Mouse (Mus musculus): Measurements from ENCODE around the gene Rab31. TPM values are rescaled to one million over a fixed set of nuclear protein-coding genes. Genes with fewer than 3 reads are reported as not detected.

The Rab31 gene
- polyA plus RNA-seq, 1 experiment from 2014 or later: 4.5 TPM

DNA sequence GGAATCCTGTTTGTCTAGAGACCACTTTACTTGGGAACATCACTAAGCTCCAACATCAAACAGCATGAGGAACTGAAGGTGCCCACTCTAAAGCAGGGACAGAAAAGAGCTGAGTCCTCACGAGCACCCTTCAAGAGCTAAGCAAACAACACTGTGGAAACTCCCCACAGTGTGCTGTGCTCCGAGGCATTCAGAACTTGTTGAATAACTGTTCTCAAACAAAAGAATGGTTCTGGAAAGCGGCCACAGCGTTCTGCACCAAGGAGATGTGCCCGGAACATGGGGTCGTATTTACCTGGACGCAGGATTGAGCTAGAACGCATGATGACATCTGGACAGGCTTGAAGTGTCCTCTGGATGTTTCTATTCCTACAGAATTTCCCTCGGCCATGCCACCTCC, 114.6 kb downstream of the Rab31 start:
- H3K9me3 ChIP-seq (replicated peaks): no peaks in the 10 kb centered on the region
- ATAC-seq (ENCODE audit: low read depth) (no peak), DNase-seq (no peak)
- H3K4me1 ChIP-seq (replicated peaks): peaks cover 19% of the 10 kb centered on the region
- no peak overlapping the region for H3K4me2 ChIP-seq
- 80% methylated on average over 9 of the region's 9 CpGs for WGBS (ENCODE audit: insufficient replicate concordance)
- H3K9ac ChIP-seq: no peak overlapping the region
- no peak overlapping the region for H3K4me3 ChIP-seq (replicated peaks)
- no peaks in the 10 kb centered on the region for H3K36me3 ChIP-seq
- H3K27me3 ChIP-seq: no peaks in the 10 kb centered on the region
- no peak overlapping the region for H3K27ac ChIP-seq

DNA sequence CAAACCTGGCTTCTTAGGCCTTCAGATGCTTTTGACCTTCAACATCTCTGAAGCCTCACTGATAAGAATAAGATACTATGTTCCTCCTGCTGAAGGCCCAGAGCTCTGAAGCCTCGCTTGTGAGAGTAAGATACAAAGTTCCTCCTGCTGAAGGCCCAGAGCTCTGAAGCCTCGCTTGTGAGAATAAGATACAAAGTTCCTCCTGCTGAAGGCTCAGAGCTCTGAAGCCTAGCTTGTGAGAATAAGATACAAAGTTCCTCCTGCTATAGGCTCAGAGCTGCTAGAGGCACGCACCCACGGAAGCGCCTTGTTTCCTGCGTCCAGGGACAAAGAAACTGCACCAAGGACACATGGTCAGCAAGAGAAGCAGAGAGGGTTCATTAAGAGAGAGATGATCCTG, 115.8 kb downstream of the Rab31 start:
- 52% methylated on average over 6 of the region's 6 CpGs for WGBS (ENCODE audit: insufficient replicate concordance)
- H3K27ac ChIP-seq: peak overlapping the region; percentile 25; the same call in 1 of the 2 replicates
- peak; percentile 27; the same call in 1 of the 2 replicates for ATAC-seq (ENCODE audit: low read depth)

DNA sequence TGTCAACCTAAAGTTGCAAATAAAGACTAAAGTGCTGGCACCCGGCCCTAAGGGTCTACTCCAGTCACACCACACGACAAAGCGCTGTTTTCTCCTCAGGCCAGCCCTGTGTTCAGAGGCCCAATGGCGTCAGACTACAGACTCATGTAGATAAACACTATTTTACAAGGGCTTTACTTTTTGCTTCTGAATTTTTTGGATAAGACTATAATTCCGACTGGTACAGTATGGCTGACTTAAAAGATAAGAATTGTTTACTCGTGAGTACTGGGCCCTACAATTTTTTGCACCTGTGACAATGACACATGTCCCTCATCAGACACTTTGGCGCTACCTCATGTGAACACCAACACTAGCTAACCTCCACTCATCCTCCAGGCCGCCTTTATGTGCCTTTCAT, 116.5 kb downstream of the Rab31 start:
- WGBS (ENCODE audit: insufficient replicate concordance): 47% methylated on average over 8 of the region's 8 CpGs
- H3K36me3 ChIP-seq: no peaks in the 10 kb centered on the region
- H3K27ac ChIP-seq: no peak overlapping the region
- H3K9ac ChIP-seq: no peak overlapping the region
- no peak overlapping the region for H3K4me3 ChIP-seq (replicated peaks)
- DNase-seq: no peak
- H3K27me3 ChIP-seq: no peaks in the 10 kb centered on the region
- no peaks in the 10 kb centered on the region for H3K9me3 ChIP-seq (replicated peaks)
- no peak overlapping the region for H3K4me2 ChIP-seq
- peaks cover 16% of the 10 kb centered on the region for H3K4me1 ChIP-seq (replicated peaks)
- ATAC-seq (ENCODE audit: low read depth): peak; percentile 73

More for the DNA sequence above, 115.8 kb downstream of the Rab31 start:
- Histone ChIP-seq H3K4me3 (replicated peaks) (no peak overlapping the region), H3K9me3 (replicated peaks) (no peaks in the 10 kb centered on the region), H3K4me1 (replicated peaks) (peaks cover 16% of the 10 kb centered on the region), H3K4me2 (no peak overlapping the region), H3K9ac (no peak overlapping the region), H3K36me3 (no peaks in the 10 kb centered on the region), H3K27me3 (no peaks in the 10 kb centered on the region)
- DNase-seq: no peak

DNA sequence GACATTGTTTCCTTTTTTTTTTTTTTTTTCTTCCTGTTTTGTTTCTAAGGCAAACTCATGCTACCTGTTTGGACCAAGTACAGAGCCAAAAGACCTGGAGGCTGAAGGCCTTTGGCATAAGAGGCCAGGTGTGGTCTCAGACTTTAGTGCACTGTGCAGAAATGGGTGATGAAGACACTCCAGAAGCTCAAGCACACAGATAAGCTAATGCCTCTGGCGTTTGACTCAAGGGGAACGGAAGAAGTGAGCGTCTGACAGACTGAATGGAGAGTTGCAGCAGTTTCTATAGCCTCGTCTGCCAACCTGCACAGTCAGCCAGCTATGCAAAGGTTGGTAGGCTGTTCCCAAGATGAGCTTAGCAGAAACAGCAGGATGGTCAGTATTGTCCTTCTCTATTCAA, 116.9 kb downstream of the Rab31 start:
- no peak for DNase-seq
- Histone ChIP-seq H3K9ac (no peak overlapping the region), H3K27me3 (no peaks in the 10 kb centered on the region), H3K4me1 (replicated peaks) (peaks cover 16% of the 10 kb centered on the region), H3K36me3 (no peaks in the 10 kb centered on the region), H3K4me2 (no peak overlapping the region), H3K9me3 (replicated peaks) (no peaks in the 10 kb centered on the region), H3K27ac (no peak overlapping the region), H3K4me3 (replicated peaks) (no peak overlapping the region)
- 53% methylated on average over 4 of the region's 4 CpGs for WGBS (ENCODE audit: insufficient replicate concordance)
- no peak for ATAC-seq (ENCODE audit: low read depth)

DNA sequence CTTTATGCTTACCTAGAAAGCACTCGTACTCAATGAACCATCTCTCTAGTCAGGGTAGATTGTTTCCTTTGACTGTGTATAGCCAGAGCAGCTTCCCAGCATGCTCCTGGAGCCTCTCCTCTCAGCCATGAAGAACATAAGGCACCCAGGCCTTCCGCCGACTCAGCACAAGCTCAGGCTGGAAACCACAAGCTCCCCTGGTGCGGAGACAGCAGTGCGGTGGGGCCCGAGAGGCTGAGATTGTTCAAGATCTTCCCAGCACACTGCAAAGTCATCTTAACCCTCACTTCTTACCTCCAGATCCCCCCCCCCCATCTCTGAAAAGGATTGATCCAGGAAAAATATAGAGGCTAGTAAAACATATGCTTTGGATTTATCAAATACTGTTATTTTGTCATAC, 122.0 kb downstream of the Rab31 start:
- Histone ChIP-seq H3K9ac (no peak overlapping the region), H3K9me3 (replicated peaks) (no peaks in the 10 kb centered on the region), H3K27me3 (no peaks in the 10 kb centered on the region), H3K4me2 (no peak overlapping the region), H3K27ac (no peak overlapping the region), H3K4me1 (replicated peaks) (peaks cover 1% of the 10 kb centered on the region), H3K4me3 (replicated peaks) (no peak overlapping the region), H3K36me3 (no peaks in the 10 kb centered on the region)
- DNase-seq: no peak
- WGBS (ENCODE audit: insufficient replicate concordance): 54% methylated on average over 6 of the region's 6 CpGs
- no peak for ATAC-seq (ENCODE audit: low read depth)

DNA sequence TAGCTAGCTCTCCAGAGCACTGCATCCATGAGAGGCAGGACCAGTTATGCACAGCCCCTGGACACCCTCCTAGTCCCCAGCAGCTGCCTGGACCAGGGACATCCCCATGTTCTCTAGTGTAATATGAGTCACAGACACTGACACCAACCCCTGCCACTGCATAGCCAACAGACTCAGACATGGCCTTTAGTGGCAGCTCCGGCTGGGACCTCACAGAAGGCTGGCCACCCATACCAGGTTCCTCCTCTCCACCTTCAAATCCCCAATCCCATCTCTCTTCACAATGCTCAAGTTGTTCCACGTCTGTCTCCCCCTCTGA, 123.4 kb downstream of the Rab31 start:
- Histone ChIP-seq H3K9ac (no peak overlapping the region), H3K36me3 (no peaks in the 10 kb centered on the region), H3K4me3 (replicated peaks) (no peak overlapping the region), H3K4me2 (no peak overlapping the region), H3K27me3 (no peaks in the 10 kb centered on the region), H3K27ac (no peak overlapping the region), H3K9me3 (replicated peaks) (no peaks in the 10 kb centered on the region), H3K4me1 (replicated peaks) (no peaks in the 10 kb centered on the region)
- WGBS (ENCODE audit: insufficient replicate concordance): 50% methylated on average over 2 of the region's 2 CpGs
- ATAC-seq (ENCODE audit: low read depth) (no peak), DNase-seq (no peak)

DNA sequence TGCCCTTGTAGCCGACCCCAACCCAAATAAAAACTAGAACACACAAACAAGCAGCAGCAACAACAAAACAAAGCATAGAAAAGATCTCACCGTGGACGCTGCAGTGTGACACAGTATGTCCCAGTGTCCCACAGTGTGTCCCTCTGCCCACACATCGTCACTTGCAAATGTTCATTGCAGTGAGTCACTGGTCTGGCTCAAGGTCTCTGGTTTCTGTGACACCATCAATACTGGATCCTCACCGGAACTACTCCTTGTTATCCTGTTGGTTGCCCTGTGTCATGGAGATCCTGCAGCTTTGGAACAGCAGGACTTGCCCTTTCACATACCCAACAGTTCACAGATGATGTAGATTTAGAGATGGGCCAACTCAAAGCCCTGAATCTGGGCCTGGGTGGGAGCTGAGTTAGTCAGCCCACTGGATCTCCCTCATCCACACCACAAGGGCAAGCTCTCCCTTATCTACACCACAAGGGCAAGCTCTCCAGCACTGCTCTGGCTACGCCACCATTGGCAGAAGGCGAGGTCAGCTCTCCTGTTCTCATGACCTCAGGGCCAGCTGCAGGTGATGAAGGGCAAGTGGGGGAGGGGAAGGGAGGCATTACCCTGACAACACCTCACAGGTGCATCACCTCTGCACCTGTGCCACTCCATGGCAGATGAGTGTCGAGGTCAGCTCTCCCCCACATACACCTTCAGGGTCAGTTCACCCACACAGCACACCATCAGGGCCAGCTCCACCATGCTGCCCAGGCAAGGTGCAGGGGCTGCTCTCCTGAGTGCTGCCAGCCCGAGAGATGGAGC, 124.0 kb downstream of the Rab31 start:
- 60% methylated on average over 9 of the region's 9 CpGs for WGBS (ENCODE audit: insufficient replicate concordance)
- no peak for ATAC-seq (ENCODE audit: low read depth)
- no peaks in the 10 kb centered on the region for H3K9me3 ChIP-seq (replicated peaks)
- H3K4me3 ChIP-seq (replicated peaks): no peak overlapping the region
- no peaks in the 10 kb centered on the region for H3K27me3 ChIP-seq
- no peak overlapping the region for H3K9ac ChIP-seq
- H3K36me3 ChIP-seq: no peaks in the 10 kb centered on the region
- no peaks in the 10 kb centered on the region for H3K4me1 ChIP-seq (replicated peaks)
- H3K4me2 ChIP-seq: no peak overlapping the region
- DNase-seq: no peak
- H3K27ac ChIP-seq: no peak overlapping the region

DNA sequence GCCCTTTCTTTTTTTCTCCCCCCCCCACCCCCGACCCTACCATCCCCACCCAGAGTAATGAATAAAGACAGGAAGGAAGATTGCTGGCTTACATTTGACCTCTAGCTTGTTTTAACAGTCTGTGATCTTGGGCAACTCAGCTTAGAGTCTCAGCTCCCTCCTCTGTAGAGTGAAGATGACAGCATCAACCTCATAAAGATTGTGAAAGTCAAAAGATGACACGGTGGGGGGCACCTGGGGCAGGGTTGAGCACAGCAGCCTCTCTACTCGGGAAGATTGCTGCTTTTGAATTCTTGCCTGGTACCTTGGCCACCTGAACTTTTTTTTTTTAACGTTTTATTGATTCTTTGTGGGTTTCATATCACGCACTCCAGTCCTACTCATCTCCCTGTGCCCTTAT, 124.6 kb downstream of the Rab31 start:
- ATAC-seq (ENCODE audit: low read depth): no peak
- Histone ChIP-seq H3K27ac (no peak overlapping the region), H3K9me3 (replicated peaks) (no peaks in the 10 kb centered on the region), H3K27me3 (no peaks in the 10 kb centered on the region), H3K4me2 (no peak overlapping the region), H3K4me3 (replicated peaks) (no peak overlapping the region), H3K36me3 (no peaks in the 10 kb centered on the region), H3K4me1 (replicated peaks) (no peaks in the 10 kb centered on the region), H3K9ac (no peak overlapping the region)
- 44% methylated on average over 5 of the region's 5 CpGs for WGBS (ENCODE audit: insufficient replicate concordance)
- no peak for DNase-seq

DNA sequence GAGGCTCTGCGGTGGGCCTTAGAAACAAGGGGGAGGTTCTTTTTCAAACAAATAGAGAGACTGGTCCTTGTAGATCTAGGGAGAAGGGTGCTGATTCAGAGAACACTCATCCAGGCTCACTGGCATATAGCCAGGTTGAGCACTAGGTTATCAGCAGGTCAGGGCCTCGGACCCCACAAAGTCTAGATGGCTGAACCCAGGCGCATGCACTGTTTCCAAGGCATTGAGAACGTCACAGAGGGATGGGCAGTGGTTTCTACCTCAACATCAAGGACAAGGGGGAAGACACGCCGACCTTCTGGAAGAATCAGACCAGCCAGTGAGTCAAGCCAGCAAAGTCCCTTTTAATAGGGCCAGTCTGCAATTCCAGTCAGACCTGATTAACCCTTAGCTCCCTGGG, 125.3 kb downstream of the Rab31 start:
- H3K36me3 ChIP-seq: no peaks in the 10 kb centered on the region
- DNase-seq (no peak), ATAC-seq (ENCODE audit: low read depth) (no peak)
- no peaks in the 10 kb centered on the region for H3K27me3 ChIP-seq
- H3K27ac ChIP-seq: no peak overlapping the region
- no peak overlapping the region for H3K4me3 ChIP-seq (replicated peaks)
- H3K9me3 ChIP-seq (replicated peaks): no peaks in the 10 kb centered on the region
- no peaks in the 10 kb centered on the region for H3K4me1 ChIP-seq (replicated peaks)
- H3K4me2 ChIP-seq: no peak overlapping the region
- H3K9ac ChIP-seq: no peak overlapping the region
- 57% methylated on average over 6 of the region's 6 CpGs for WGBS (ENCODE audit: insufficient replicate concordance)

DNA sequence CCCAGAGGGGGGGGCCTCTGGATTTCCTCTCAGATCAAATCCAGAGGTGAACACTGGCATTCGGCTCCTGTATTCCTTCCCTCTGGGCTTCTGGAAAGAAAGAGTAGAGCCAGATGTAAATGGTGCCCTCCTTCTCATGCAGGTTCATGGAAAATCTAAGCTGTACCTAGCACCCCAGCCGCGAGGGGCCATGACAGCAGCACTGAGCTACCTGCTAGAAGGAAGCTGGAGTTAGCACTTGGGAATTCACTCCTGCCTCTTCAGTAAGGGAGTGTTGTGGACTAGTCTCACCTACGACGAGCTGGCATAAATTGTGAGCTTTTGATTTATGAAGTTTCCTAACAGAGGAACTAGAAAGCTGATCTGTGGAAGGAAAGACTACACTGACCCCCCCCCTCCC, 129.0 kb downstream of the Rab31 start:
- WGBS (ENCODE audit: insufficient replicate concordance): 70% methylated on average over 5 of the region's 5 CpGs
- H3K36me3 ChIP-seq: no peaks in the 10 kb centered on the region
- DNase-seq (no peak), ATAC-seq (ENCODE audit: low read depth) (no peak)
- no peaks in the 10 kb centered on the region for H3K4me1 ChIP-seq (replicated peaks)
- H3K27me3 ChIP-seq: no peaks in the 10 kb centered on the region; the same call in 1 of the 2 replicates
- H3K9ac ChIP-seq: no peak overlapping the region
- H3K4me3 ChIP-seq (replicated peaks): no peak overlapping the region
- no peak overlapping the region for H3K4me2 ChIP-seq
- no peaks in the 10 kb centered on the region for H3K9me3 ChIP-seq (replicated peaks)
- H3K27ac ChIP-seq: no peak overlapping the region

DNA sequence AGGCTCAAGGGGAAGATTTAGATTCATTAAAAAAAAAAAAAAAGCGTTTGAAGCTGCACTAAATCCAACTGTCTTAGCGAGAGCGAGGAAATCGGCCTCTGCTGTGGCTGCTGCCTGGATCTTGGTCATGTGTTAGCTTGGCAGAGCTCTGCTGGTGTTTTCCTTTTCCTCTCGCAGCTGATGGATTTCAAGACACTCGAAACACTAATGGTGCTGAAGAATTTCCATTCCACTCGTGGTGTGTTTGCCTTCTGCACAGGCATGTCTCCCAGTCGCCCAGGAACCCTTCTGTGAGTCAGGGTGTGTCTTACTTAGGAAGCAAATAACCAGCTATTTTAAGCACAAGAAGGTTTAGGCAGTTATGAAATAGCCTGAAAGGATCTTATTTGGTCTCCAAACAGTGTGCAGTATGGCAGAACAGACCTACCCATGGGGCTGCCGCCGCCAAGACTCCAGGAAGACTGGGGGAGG, 129.5 kb downstream of the Rab31 start:
- Histone ChIP-seq H3K4me2 (no peak overlapping the region), H3K27me3 (no peaks in the 10 kb centered on the region; the same call in 1 of the 2 replicates), H3K36me3 (no peaks in the 10 kb centered on the region), H3K4me1 (replicated peaks) (no peaks in the 10 kb centered on the region), H3K9ac (no peak overlapping the region), H3K9me3 (replicated peaks) (no peaks in the 10 kb centered on the region), H3K4me3 (replicated peaks) (no peak overlapping the region), H3K27ac (no peak overlapping the region)
- ATAC-seq (ENCODE audit: low read depth) (no peak), DNase-seq (no peak)
- 63% methylated on average over 10 of the region's 10 CpGs for WGBS (ENCODE audit: insufficient replicate concordance)

DNA sequence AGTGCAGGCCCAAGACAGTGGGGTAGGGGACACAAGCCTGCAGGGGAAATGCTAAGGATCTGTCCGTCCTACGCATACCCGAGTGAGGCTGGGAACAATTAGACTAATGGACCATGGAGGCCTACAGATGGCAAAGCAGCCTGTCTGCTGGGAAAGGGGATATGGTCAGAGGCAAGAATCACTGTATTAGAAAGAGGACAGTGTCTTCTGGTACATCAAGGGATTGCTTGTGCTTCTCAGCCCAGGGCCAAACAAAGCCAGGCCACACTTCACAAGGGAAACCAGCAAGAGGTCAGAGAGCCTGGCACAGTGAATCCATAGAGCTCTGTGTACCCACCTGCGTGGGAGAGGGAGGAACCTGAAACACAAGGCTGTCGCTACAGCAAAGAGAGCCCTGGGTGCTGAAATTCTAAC, 130.0 kb downstream of the Rab31 start:
- 71% methylated on average over 5 of the region's 5 CpGs for WGBS (ENCODE audit: insufficient replicate concordance)
- Histone ChIP-seq H3K27me3 (no peaks in the 10 kb centered on the region; the same call in 1 of the 2 replicates), H3K4me3 (replicated peaks) (no peak overlapping the region), H3K9ac (no peak overlapping the region), H3K9me3 (replicated peaks) (no peaks in the 10 kb centered on the region), H3K4me1 (replicated peaks) (no peaks in the 10 kb centered on the region), H3K36me3 (no peaks in the 10 kb centered on the region), H3K4me2 (no peak overlapping the region), H3K27ac (no peak overlapping the region)
- DNase-seq (no peak), ATAC-seq (ENCODE audit: low read depth) (no peak)

Measured in liver, embryonic 13.5 days (tissue).